ENCODE assay signal across 28 mouse cellular contexts in genomic region chr13:101286029-101286917, GRCm38 (mm10).
DNase-seq lines count a peak whose midpoint lies in the region; ATAC-seq and TF ChIP-seq lines count a peak whose summit lies in the region.
"Had no signal": no experiment of that assay in that cellular context is flagged by ENCODE, and none has a peak within 500 bp of the region (broad histone marks: within the 10 kb centered on the region; RNA-seq: fewer than 3 reads in every experiment).

No protein-coding gene starts in this region.

- TF ChIP-seq EP300 in lung, postnatal 0 days (IDR thresholded peaks at IDR 0.05), result no peak

- no peak overlapping the region for H3K27ac ChIP-seq in midbrain, embryonic 12.5 days (replicated peaks)
- no peak overlapping the region; the same call in 1 of the 2 replicates for H3K27ac ChIP-seq in midbrain, embryonic 10.5 days (replicated peaks)
- H3K27ac ChIP-seq in forebrain, embryonic 15.5 days (replicated peaks), result no peak overlapping the region
- H3K27ac ChIP-seq in midbrain, embryonic 16.5 days (ENCODE audit: low read length), result no peak overlapping the region
- no peak overlapping the region for H3K27ac ChIP-seq in lung, postnatal 0 days (ENCODE audit: low read length)
- H3K27ac ChIP-seq: heart, embryonic 13.5 days; hindbrain, embryonic 12.5 days; left cerebral cortex, adult 2 months; limb, embryonic 15.5 days; liver, embryonic 14.5 days; lung, embryonic 15.5 days; macrophage; neural tube, embryonic 12.5 days had no signal

- H3K4me2 ChIP-seq in midbrain, embryonic 12.5 days (replicated peaks), result no peak overlapping the region
- H3K4me2 ChIP-seq in forebrain, embryonic 15.5 days (replicated peaks), result no peak overlapping the region
- no peak overlapping the region for H3K4me2 ChIP-seq in midbrain, embryonic 16.5 days (ENCODE audit: low read length)
- H3K4me2 ChIP-seq in lung, postnatal 0 days (replicated peaks; ENCODE audit: low read depth, low read length), result no peak overlapping the region
- H3K4me2 ChIP-seq: heart, embryonic 13.5 days; hindbrain, embryonic 12.5 days; limb, embryonic 15.5 days; lung, embryonic 15.5 days; neural tube, embryonic 12.5 days had no signal

- WGBS in midbrain, embryonic 12.5 days, result 62% methylated on average over 15 of the region's 15 CpGs
- 71% methylated on average over 15 of the region's 15 CpGs for WGBS in midbrain, embryonic 10.5 days
- WGBS in forebrain, embryonic 15.5 days, result 29% methylated on average over 15 of the region's 15 CpGs
- WGBS in midbrain, embryonic 16.5 days, result 42% methylated on average over 15 of the region's 15 CpGs
- WGBS in lung, postnatal 0 days, result 72% methylated on average over 15 of the region's 15 CpGs

- no peaks in the 10 kb centered on the region for H3K27me3 ChIP-seq in midbrain, embryonic 12.5 days
- no peaks in the 10 kb centered on the region for H3K27me3 ChIP-seq in midbrain, embryonic 10.5 days (ENCODE audit: low read depth, poor library complexity, severe bottlenecking)
- H3K27me3 ChIP-seq in forebrain, embryonic 15.5 days, result no peaks in the 10 kb centered on the region
- H3K27me3 ChIP-seq in midbrain, embryonic 16.5 days (ENCODE audit: control insufficient read depth, insufficient read depth, low read depth, low read length), result no peaks in the 10 kb centered on the region; the same call in 1 of the 2 replicates
- no peaks in the 10 kb centered on the region for H3K27me3 ChIP-seq in lung, postnatal 0 days (replicated peaks; ENCODE audit: insufficient read depth, low read length)
- H3K27me3 ChIP-seq: CH12.LX; heart, embryonic 13.5 days; hindbrain, embryonic 12.5 days; limb, embryonic 15.5 days; lung, embryonic 15.5 days; neural tube, embryonic 12.5 days had no signal

- no peak for DNase-seq in midbrain, embryonic 10.5 days (ENCODE audit: low spot score)
- peak; percentile 75 for DNase-seq in brain, embryonic 14.5 days (ENCODE audit: low read depth)
- no peak for DNase-seq in lung, postnatal 0 days (ENCODE audit: low spot score)
- DNase-seq: adrenal gland, postnatal 14 days; B cell, adult 2 months; cerebellum, adult 9-10 months; gastrocnemius, postnatal 25 days; heart, adult 18-20 months; heart, postnatal 14 days; kidney, adult 8-10 months; kidney, postnatal 10 days; right cerebral cortex, adult 18-20 months; right cerebral cortex, postnatal 4 days had no signal

- H3K4me1 ChIP-seq in midbrain, embryonic 12.5 days, result peaks cover 6% of the 10 kb centered on the region
- peaks cover 10% of the 10 kb centered on the region for H3K4me1 ChIP-seq in midbrain, embryonic 10.5 days
- H3K4me1 ChIP-seq in forebrain, embryonic 15.5 days, result peaks cover 11% of the 10 kb centered on the region
- H3K4me1 ChIP-seq in midbrain, embryonic 16.5 days (ENCODE audit: control insufficient read depth, insufficient read depth, low read length), result no peaks in the 10 kb centered on the region
- H3K4me1 ChIP-seq in lung, postnatal 0 days (ENCODE audit: insufficient read depth, low read depth, low read length), result no peaks in the 10 kb centered on the region
- H3K4me1 ChIP-seq: heart, embryonic 13.5 days; hindbrain, embryonic 12.5 days; limb, embryonic 15.5 days; lung, embryonic 15.5 days; neural tube, embryonic 12.5 days had no signal

- no peaks in the 10 kb centered on the region for H3K36me3 ChIP-seq in midbrain, embryonic 12.5 days
- no peaks in the 10 kb centered on the region for H3K36me3 ChIP-seq in midbrain, embryonic 10.5 days
- H3K36me3 ChIP-seq in forebrain, embryonic 15.5 days, result no peaks in the 10 kb centered on the region
- H3K36me3 ChIP-seq in midbrain, embryonic 16.5 days (ENCODE audit: control insufficient read depth, insufficient read depth, low read length), result no peaks in the 10 kb centered on the region
- H3K36me3 ChIP-seq in lung, postnatal 0 days (ENCODE audit: insufficient read depth, low read length), result no peaks in the 10 kb centered on the region
- H3K36me3 ChIP-seq: G1E; heart, embryonic 13.5 days; hindbrain, embryonic 12.5 days; limb, embryonic 15.5 days; lung, embryonic 15.5 days; neural tube, embryonic 12.5 days had no signal

- TF ChIP-seq CTCF in brain, embryonic 14.5 days (IDR thresholded peaks at IDR 0.05; ENCODE audit: borderline replicate concordance, extremely low read depth, insufficient read depth, insufficient read length), result no peak
- no peak for TF ChIP-seq CTCF in lung, postnatal 0 days (IDR thresholded peaks at IDR 0.05)

- no peak for TF ChIP-seq POLR2A in brain, embryonic 14.5 days (IDR thresholded peaks at IDR 0.05; ENCODE audit: borderline replicate concordance, extremely low read depth, insufficient read depth, insufficient read length, poor library complexity, severe bottlenecking)

- H3K9ac ChIP-seq in midbrain, embryonic 12.5 days (replicated peaks), result no peak overlapping the region
- H3K9ac ChIP-seq in forebrain, embryonic 15.5 days (replicated peaks), result no peak overlapping the region
- no peak overlapping the region for H3K9ac ChIP-seq in midbrain, embryonic 16.5 days (ENCODE audit: low read depth, low read length)
- H3K9ac ChIP-seq in lung, postnatal 0 days (replicated peaks; ENCODE audit: low read depth), result no peak overlapping the region
- H3K9ac ChIP-seq: heart, embryonic 13.5 days; hindbrain, embryonic 12.5 days; limb, embryonic 15.5 days; liver, embryonic 14.5 days; lung, embryonic 15.5 days; neural tube, embryonic 12.5 days had no signal

- 0 out of 2 replicates have a peak, but pooled peaks cover 5% of the 10 kb centered on the region for H3K9me3 ChIP-seq in midbrain, embryonic 12.5 days
- 0 out of 2 replicates have a peak, but pooled peaks cover 3% of the 10 kb centered on the region for H3K9me3 ChIP-seq in midbrain, embryonic 10.5 days (replicated peaks)
- no peaks in the 10 kb centered on the region for H3K9me3 ChIP-seq in forebrain, embryonic 15.5 days
- no peaks in the 10 kb centered on the region for H3K9me3 ChIP-seq in midbrain, embryonic 16.5 days (replicated peaks; ENCODE audit: control insufficient read depth, low read length, poor library complexity, severe bottlenecking)
- H3K9me3 ChIP-seq in lung, postnatal 0 days (ENCODE audit: low read length), result no peaks in the 10 kb centered on the region
- H3K9me3 ChIP-seq: G1E; heart, embryonic 13.5 days; hindbrain, embryonic 12.5 days; limb, embryonic 15.5 days; lung, embryonic 15.5 days; neural tube, embryonic 12.5 days had no signal

- no peak overlapping the region for H3K4me3 ChIP-seq in midbrain, embryonic 12.5 days
- no peak overlapping the region for H3K4me3 ChIP-seq in midbrain, embryonic 10.5 days
- H3K4me3 ChIP-seq in forebrain, embryonic 15.5 days, result no peak overlapping the region
- no peak overlapping the region for H3K4me3 ChIP-seq in midbrain, embryonic 16.5 days (ENCODE audit: low read depth, low read length)
- no peak overlapping the region for H3K4me3 ChIP-seq in lung, postnatal 0 days (ENCODE audit: low read depth, low read length)
- H3K4me3 ChIP-seq: heart, embryonic 13.5 days; hindbrain, embryonic 12.5 days; left cerebral cortex, adult 2 months; limb, embryonic 15.5 days; lung, embryonic 15.5 days; neural tube, embryonic 12.5 days had no signal

- peak; percentile 47; the same call in 1 of the 2 replicates for ATAC-seq in midbrain, embryonic 12.5 days (ENCODE audit: low FRiP score, low read depth)
- ATAC-seq in forebrain, embryonic 15.5 days (replicated peaks), result peak; percentile 84
- peak; percentile 84 for ATAC-seq in midbrain, embryonic 16.5 days
- ATAC-seq in monocyte, adult 5-6 weeks (replicated peaks; ENCODE audit: insufficient number of reproducible peaks, low FRiP score, low TSS enrichment, poor library complexity, severe bottlenecking), result no peak
- ATAC-seq in lung, postnatal 0 days, result no peak
- ATAC-seq: activated CD4-positive, CD25-positive, alpha-beta regulatory T cell, adult 4 months had no signal

Comparison
In these comparisons a context has a peak if more than half of its experiments do, and no peak if none do; other contexts are left out.
1. ATAC-seq: peak in midbrain, embryonic 12.5 days (single experiment), forebrain, embryonic 15.5 days (single experiment) and midbrain, embryonic 16.5 days (single experiment); none in monocyte, adult 5-6 weeks (single experiment) and lung, postnatal 0 days (single experiment).